ENCODE assay signal across 8 mouse cellular contexts in the genomic region with DNA sequence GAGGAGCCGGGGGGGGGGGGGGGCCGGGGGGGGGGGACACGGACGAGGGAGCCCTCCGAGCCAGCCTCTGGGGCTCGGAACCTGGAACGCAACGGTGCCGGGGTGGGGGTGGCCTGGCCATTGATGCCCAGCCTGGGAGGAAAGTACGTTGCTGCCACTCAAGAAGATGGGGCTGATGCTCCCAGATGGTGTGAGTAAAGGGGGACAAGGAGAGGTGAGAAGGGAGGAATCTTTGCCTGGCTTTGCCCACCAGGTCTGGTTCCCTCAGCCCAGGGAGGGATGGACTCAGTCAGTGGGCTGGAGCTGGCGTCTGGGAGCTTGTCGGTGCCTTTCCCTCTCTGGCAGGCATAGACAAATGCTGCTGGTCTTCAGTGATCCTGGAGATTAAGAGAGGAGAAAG. TPM values are rescaled to one million over a fixed set of nuclear protein-coding genes. Genes with fewer than 3 reads are reported as not detected.
DNase-seq lines count a peak whose midpoint lies in the region; ATAC-seq and TF ChIP-seq lines count a peak whose summit lies in the region.

No protein-coding gene starts in this region.

- no peak for TF ChIP-seq POLR2A in thymus, adult 2 months (IDR thresholded peaks at IDR 0.05; ENCODE audit: control insufficient read depth, extremely low read depth, insufficient read depth, low read length, poor library complexity)

- no peaks in the 10 kb centered on the region for H3K9me3 ChIP-seq in kidney, postnatal 0 days (replicated peaks; ENCODE audit: low read length)
- no peaks in the 10 kb centered on the region for H3K9me3 ChIP-seq in hindbrain, embryonic 14.5 days (ENCODE audit: control insufficient read depth, low read length)
- H3K9me3 ChIP-seq in midbrain, embryonic 15.5 days = no peaks in the 10 kb centered on the region

- H3K9ac ChIP-seq in kidney, postnatal 0 days (ENCODE audit: low read depth, low read length) = no peak overlapping the region
- H3K9ac ChIP-seq in hindbrain, embryonic 14.5 days = peak overlapping the region; percentile 45; the same call in 1 of the 2 replicates
- H3K9ac ChIP-seq in midbrain, embryonic 15.5 days = peak overlapping the region; percentile 43

- peaks cover 15% of the 10 kb centered on the region for H3K27me3 ChIP-seq in kidney, postnatal 0 days (ENCODE audit: insufficient read depth, low read length)
- peaks cover 81% of the 10 kb centered on the region for H3K27me3 ChIP-seq in hindbrain, embryonic 14.5 days (ENCODE audit: control insufficient read depth, insufficient read depth, low read length)
- H3K27me3 ChIP-seq in midbrain, embryonic 15.5 days (replicated peaks) = peaks cover 37% of the 10 kb centered on the region
- no peaks in the 10 kb centered on the region; the same call in 1 of the 2 replicates for H3K27me3 ChIP-seq in thymus, adult 2 months (ENCODE audit: control insufficient read depth, insufficient read depth, low read length)

- 2% methylated on average over 8 of the region's 12 CpGs for WGBS in kidney, postnatal 0 days
- WGBS in hindbrain, embryonic 14.5 days = 0% methylated on average over 7 of the region's 12 CpGs
- under 1% methylated on average over 8 of the region's 12 CpGs for WGBS in midbrain, embryonic 15.5 days
- WGBS in thymus, adult 2 months = 17% methylated on average over 8 of the region's 12 CpGs

- no peak for DNase-seq in kidney, postnatal 0 days (ENCODE audit: low spot score)
- no peak for DNase-seq in kidney, postnatal 25 days
- DNase-seq in embryo, embryonic 10.5 days (ENCODE audit: low spot score) = peak; percentile 39
- DNase-seq in hindbrain, embryonic 14.5 days (ENCODE audit: low spot score) = no peak
- DNase-seq in thymus, adult 2 months = no peak
- DNase-seq in gastrocnemius, adult 8-10 months (ENCODE audit: low spot score in 2 of 2) = no peak
- no peak for DNase-seq in gastrocnemius, postnatal 10 days

- peak overlapping the region; percentile 50 for H3K4me3 ChIP-seq in kidney, postnatal 0 days (replicated peaks; ENCODE audit: low read depth, low read length)
- H3K4me3 ChIP-seq in hindbrain, embryonic 14.5 days (replicated peaks; ENCODE audit: low read length) = peak overlapping the region; percentile 53
- peak overlapping the region; percentile 50 for H3K4me3 ChIP-seq in midbrain, embryonic 15.5 days
- H3K4me3 ChIP-seq in thymus, adult 2 months (ENCODE audit: control insufficient read depth, insufficient read depth, low read length) = no peak overlapping the region

- peak overlapping the region; percentile 90 for H3K4me2 ChIP-seq in kidney, postnatal 0 days (ENCODE audit: low read length)
- peak overlapping the region; percentile 72 for H3K4me2 ChIP-seq in hindbrain, embryonic 14.5 days (replicated peaks)
- H3K4me2 ChIP-seq in midbrain, embryonic 15.5 days = peak overlapping the region; percentile 96

- H3K4me1 ChIP-seq in kidney, postnatal 0 days (replicated peaks; ENCODE audit: insufficient read depth, low read length) = no peaks in the 10 kb centered on the region
- peaks cover 23% of the 10 kb centered on the region; the same call in 1 of the 2 replicates for H3K4me1 ChIP-seq in hindbrain, embryonic 14.5 days (replicated peaks; ENCODE audit: control insufficient read depth, insufficient read depth, low read length)
- peaks cover 31% of the 10 kb centered on the region for H3K4me1 ChIP-seq in midbrain, embryonic 15.5 days
- H3K4me1 ChIP-seq in thymus, adult 2 months (replicated peaks; ENCODE audit: control insufficient read depth, insufficient read depth, low read length) = peaks cover 10% of the 10 kb centered on the region

- ATAC-seq in kidney, postnatal 0 days (replicated peaks; ENCODE audit: low FRiP score, low read depth) = peak; percentile 23; the same call in 1 of the 2 replicates
- ATAC-seq in hindbrain, embryonic 14.5 days (ENCODE audit: low FRiP score) = peak; percentile 24
- ATAC-seq in midbrain, embryonic 15.5 days (replicated peaks) = peak; percentile 61

- no peaks in the 10 kb centered on the region for H3K36me3 ChIP-seq in kidney, postnatal 0 days (ENCODE audit: insufficient read depth, low read length)
- H3K36me3 ChIP-seq in hindbrain, embryonic 14.5 days (replicated peaks; ENCODE audit: control insufficient read depth, insufficient read depth) = no peaks in the 10 kb centered on the region
- no peaks in the 10 kb centered on the region for H3K36me3 ChIP-seq in midbrain, embryonic 15.5 days (replicated peaks)
- H3K36me3 ChIP-seq in thymus, adult 2 months (ENCODE audit: control insufficient read depth, insufficient read depth, low read length) = no peaks in the 10 kb centered on the region

- no peak for TF ChIP-seq CTCF in kidney, postnatal 0 days (IDR thresholded peaks at IDR 0.05; ENCODE audit: low read depth)
- TF ChIP-seq CTCF in thymus, adult 2 months (IDR thresholded peaks at IDR 0.05; ENCODE audit: borderline replicate concordance, control insufficient read depth, extremely low read depth, insufficient read depth, low read length, poor library complexity) = no peak

- no peak overlapping the region for H3K27ac ChIP-seq in kidney, postnatal 0 days
- no peak overlapping the region for H3K27ac ChIP-seq in hindbrain, embryonic 14.5 days
- H3K27ac ChIP-seq in midbrain, embryonic 15.5 days = no peak overlapping the region
- no peak overlapping the region for H3K27ac ChIP-seq in thymus, adult 2 months (ENCODE audit: control insufficient read depth, insufficient read depth, low read length)

RNA-seq across cellular contexts. Expression of a gene that starts 0.4 kb away (rescaled TPM):
- 4.9 and 7.6 TPM in 2 replicates for polyA plus RNA-seq in kidney, postnatal 0 days (2015; fragmentation: Nextera tagmentation; extraction: Ambion mirVana)
- polyA plus RNA-seq in hindbrain, embryonic 14.5 days (2014; fragmentation: Nextera tagmentation; extraction: Ambion mirVana) = 3.9 and 4.0 TPM in 2 replicates
- 2.0 and 2.3 TPM in 2 replicates for polyA plus RNA-seq in midbrain, embryonic 15.5 days (2015; fragmentation: Nextera tagmentation; extraction: Ambion mirVana)
- polyA plus RNA-seq in thymus, adult 2 months (2012; rRNA removed) = 1.5 and 2.5 TPM in 2 replicates
- under 1 TPM; 0.12 to 0.34 (median 0.19) TPM for total RNA-seq in gastrocnemius, adult 8-10 months (2022)
- total RNA-seq in gastrocnemius, postnatal 10 days (2021) = 1 to 10 TPM; 2.2 to 2.4 TPM
